ENCODE assay signal across 1 mouse cellular context in genomic region chr7:46918678-46919371, GRCm38 (mm10).
TF ChIP-seq lines count a peak whose summit lies in the region.

No protein-coding gene starts in this region.

TF ChIP-seq in MEL, 35 proteins besides CTCF, POLR2A, EP300 and RAD21 (continued from another document):
- TF ChIP-seq MAFK (IDR thresholded peaks at IDR 0.05; ENCODE audit: borderline replicate concordance, low read depth, low read length) (peak; percentile 18; the same call in 1 of the 2 replicates), GABPA (IDR thresholded peaks at IDR 0.05; ENCODE audit: low read depth, low read length) (no peak), ZKSCAN1 (IDR thresholded peaks at IDR 0.05; ENCODE audit: low read depth, low read length) (peak; percentile 23; the same call in 1 of the 2 replicates), TBP (IDR thresholded peaks at IDR 0.05; ENCODE audit: low read depth, low read length) (peak; percentile 52; the same call in 1 of the 2 replicates), TAL1 (IDR thresholded peaks at IDR 0.05; ENCODE audit: low read length) (no peak), UBTF (IDR thresholded peaks at IDR 0.05; ENCODE audit: borderline replicate concordance, insufficient read depth, low read depth, low read length) (no peak), GATA1 (IDR thresholded peaks at IDR 0.05; ENCODE audit: low read depth, low read length) (peak; percentile 44; the same call in 1 of the 2 replicates), ZNF384 (IDR thresholded peaks at IDR 0.05; ENCODE audit: low read depth, low read length) (peak; percentile 93)
